Mouse (Mus musculus): ENCODE measurements around the gene Rpa2.

DNA sequence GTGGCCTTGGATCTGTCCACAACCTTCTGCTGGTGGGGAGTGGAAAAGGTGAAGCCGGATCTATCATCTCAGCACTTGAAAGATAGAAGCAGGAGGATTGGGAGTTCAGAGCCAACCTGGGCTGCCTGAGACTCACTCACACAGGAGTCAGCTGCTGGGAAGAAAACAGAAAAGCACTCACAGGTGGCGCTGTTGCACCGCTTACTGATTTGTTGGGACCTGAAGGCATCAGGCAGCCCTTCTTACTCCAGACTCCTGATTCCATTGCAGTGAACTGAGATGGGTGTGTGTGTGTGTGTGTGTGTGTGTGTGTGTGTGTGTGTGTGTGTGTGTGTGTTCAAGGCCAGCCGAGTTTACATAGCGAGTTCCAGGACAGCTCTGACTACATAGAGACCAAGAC is 8.6 kb downstream of the Rpa2 start:
- TF ChIP-seq CTCF (IDR thresholded peaks at IDR 0.05; ENCODE audit: control insufficient read depth, insufficient read depth, low read length) (peak; percentile 89), POLR2A (IDR thresholded peaks at IDR 0.05; ENCODE audit: borderline replicate concordance, control insufficient read depth, low read depth, low read length) (no peak)
